Mouse (Mus musculus) forebrain, embryonic 12.5 days (tissue): ENCODE measurements around the gene Obscn. TPM values are rescaled to one million over a fixed set of nuclear protein-coding genes. Genes with fewer than 3 reads are reported as not detected.

Source experiments
- ATAC-seq: fragments of 200-750 bp; cut with Nextera tagmentation; 2 replicates; pipeline ENCODE4 v1.8.0; 2017; ENCODE audit warnings: moderate TSS enrichment; ENCODE audit not compliant: low FRiP score
- H3K27ac ChIP-seq: fragments of 300-500 bp; sonication (generic); 2 replicates; pipeline ENCODE4 v1.5.1; 2016; ENCODE audit warnings: mild to moderate bottlenecking
- H3K27me3 ChIP-seq: fragments of 300-500 bp; sonication (generic); 2 replicates; pipeline ENCODE4 v1.6.1; 2016; ENCODE audit warnings: mild to moderate bottlenecking
- H3K36me3 ChIP-seq: fragments of 300-500 bp; sonication (generic); replicated peaks from 2 replicates; pipeline ENCODE4 v1.6.1; 2016; ENCODE audit warnings: mild to moderate bottlenecking
- H3K4me1 ChIP-seq: fragments of 300-500 bp; sonication (generic); 2 replicates; pipeline ENCODE4 v1.6.1; 2016
- H3K4me2 ChIP-seq: fragments of 300-500 bp; sonication (generic); 2 replicates; pipeline ENCODE4 v1.6.1; 2016; ENCODE audit warnings: mild to moderate bottlenecking, moderate library complexity
- H3K4me3 ChIP-seq: fragments of 300-500 bp; sonication (generic); replicated peaks from 2 replicates; pipeline ENCODE4 v1.5.1; 2016; ENCODE audit warnings: mild to moderate bottlenecking
- H3K9ac ChIP-seq: fragments of 300-500 bp; sonication (generic); 2 replicates; pipeline ENCODE4 v1.6.1; 2016; ENCODE audit warnings: mild to moderate bottlenecking
- H3K9me3 ChIP-seq: fragments of 300-500 bp; sonication (generic); 2 replicates; pipeline ENCODE4 v1.6.1; 2016
- WGBS: fragments of 180-500 bp; shearing (Covaris S2); methylation state at CpG from one replicate; pipeline ENCODE4 v1.1.7; 2016; 5-methylcytosine and 5-hydroxymethylcytosine counted together
- polyA plus RNA-seq: library from polyadenylated mRNA; unstranded; fragments of >200 nt; fragmentation: Nextera tagmentation; extraction: Ambion mirVana; gene quantifications from 2 replicates; pipeline ENCODE4 v1.2.1, GENCODE M21; 2016

The Obscn gene
- polyA plus RNA-seq, result not detected in 2 replicates

- no peak for ATAC-seq
- H3K4me3 ChIP-seq, result peak within 1 kb of the TSS; percentile 25
- no peaks in the 10 kb centered on the region for H3K36me3 ChIP-seq
- peak within 1 kb of the TSS; percentile 41 for H3K4me2 ChIP-seq
- no peak within 1 kb of the TSS for H3K27ac ChIP-seq
- WGBS, result 16% methylated on average over 44 of the region's 44 CpGs
- H3K4me1 ChIP-seq, result peaks cover 10% of the 10 kb centered on the region; the same call in 1 of the 2 replicates
- H3K9me3 ChIP-seq, result no peaks in the 10 kb centered on the region
- H3K9ac ChIP-seq, result no peak within 1 kb of the TSS
- H3K27me3 ChIP-seq, result peaks cover 91% of the 10 kb centered on the region
Measured at GRCm38 (mm10) chr11:59135904-59136452, at the start of gene Obscn. Gene Obscn, minus strand, starts transcription at chr11:59136402.

- ATAC-seq, result no peak
- no peak overlapping the region for H3K27ac ChIP-seq
- H3K9me3 ChIP-seq, result no peaks in the 10 kb centered on the region
Measured at GRCm38 (mm10) chr11:59185490-59185889, 49.3 kb upstream of the Obscn start.

GRCm38 (mm10) chr11:59183821-59184220 lies 47.6 kb upstream of the Obscn start:
- peaks cover 14% of the 10 kb centered on the region for H3K27me3 ChIP-seq
- H3K36me3 ChIP-seq, result peaks cover 31% of the 10 kb centered on the region
- H3K4me3 ChIP-seq, result no peak overlapping the region

More at GRCm38 (mm10) chr11:59185490-59185889, 49.3 kb upstream of the Obscn start:
- WGBS, result 85% methylated on average over 5 of the region's 5 CpGs
- no peak overlapping the region for H3K4me3 ChIP-seq
- H3K4me1 ChIP-seq, result peaks cover 7% of the 10 kb centered on the region; the same call in 1 of the 2 replicates
- peaks cover 31% of the 10 kb centered on the region for H3K36me3 ChIP-seq
- no peak overlapping the region for H3K9ac ChIP-seq
- no peak overlapping the region for H3K4me2 ChIP-seq
- H3K27me3 ChIP-seq, result peaks cover 2% of the 10 kb centered on the region; the same call in 1 of the 2 replicates

GRCm38 (mm10) chr11:59182864-59183331 lies 46.7 kb upstream of the Obscn start, which contains the start of gene Gjc2:
Gene Gjc2, minus strand, starts transcription at chr11:59183213.
- Histone ChIP-seq H3K9ac (no peak within 1 kb of the TSS), H3K36me3 (peaks cover 31% of the 10 kb centered on the region), H3K9me3 (no peaks in the 10 kb centered on the region), H3K27me3 (peaks cover 23% of the 10 kb centered on the region), H3K4me1 (no peaks in the 10 kb centered on the region), H3K4me3 (no peak within 1 kb of the TSS), H3K4me2 (no peak within 1 kb of the TSS), H3K27ac (no peak within 1 kb of the TSS)
- ATAC-seq, result no peak
- WGBS, result 41% methylated on average over 3 of the region's 3 CpGs

More at GRCm38 (mm10) chr11:59183821-59184220, 47.6 kb upstream of the Obscn start:
- 38% methylated on average over 3 of the region's 3 CpGs for WGBS
- no peak for ATAC-seq
- Histone ChIP-seq H3K4me2 (no peak overlapping the region), H3K9ac (no peak overlapping the region), H3K9me3 (no peaks in the 10 kb centered on the region), H3K4me1 (no peaks in the 10 kb centered on the region), H3K27ac (no peak overlapping the region)

- 0 out of 2 replicates have a peak overlapping the region, but pooled peaks have one; percentile 10 for H3K4me3 ChIP-seq
- H3K27ac ChIP-seq, result no peak overlapping the region
- 7% methylated on average over 34 of the region's 34 CpGs for WGBS
- no peak overlapping the region for H3K9ac ChIP-seq
- H3K4me1 ChIP-seq, result 0 out of 2 replicates have a peak, but pooled peaks cover 3% of the 10 kb centered on the region
- no peak for ATAC-seq
- no peaks in the 10 kb centered on the region for H3K36me3 ChIP-seq
- H3K27me3 ChIP-seq, result peaks cover 77% of the 10 kb centered on the region
- H3K4me2 ChIP-seq, result no peak overlapping the region
- no peaks in the 10 kb centered on the region for H3K9me3 ChIP-seq
Measured at GRCm38 (mm10) chr11:59176921-59177320, 40.7 kb upstream of the Obscn start.

- 4% methylated on average over 48 of the region's 48 CpGs for WGBS
- H3K4me1 ChIP-seq, result 0 out of 2 replicates have a peak, but pooled peaks cover 3% of the 10 kb centered on the region
- no peak for ATAC-seq
- H3K9me3 ChIP-seq, result no peaks in the 10 kb centered on the region
- H3K27ac ChIP-seq, result no peak overlapping the region
- H3K27me3 ChIP-seq, result peaks cover 80% of the 10 kb centered on the region
- H3K4me2 ChIP-seq, result no peak overlapping the region
- H3K36me3 ChIP-seq, result no peaks in the 10 kb centered on the region
- peak overlapping the region; percentile 10; the same call in 1 of the 2 replicates for H3K4me3 ChIP-seq
- no peak overlapping the region for H3K9ac ChIP-seq
Measured at GRCm38 (mm10) chr11:59176475-59176874, 40.3 kb upstream of the Obscn start.

GRCm38 (mm10) chr11:59174189-59174838 lies 38.1 kb upstream of the Obscn start:
- H3K4me3 ChIP-seq, result no peak overlapping the region
- H3K27me3 ChIP-seq, result peaks cover 80% of the 10 kb centered on the region
- ATAC-seq, result no peak

GRCm38 (mm10) chr11:59170549-59170948 lies 34.3 kb upstream of the Obscn start:
- ATAC-seq, result no peak
- Histone ChIP-seq H3K4me3 (no peak overlapping the region), H3K27ac (no peak overlapping the region), H3K36me3 (no peaks in the 10 kb centered on the region), H3K9ac (no peak overlapping the region), H3K4me2 (no peak overlapping the region), H3K4me1 (no peaks in the 10 kb centered on the region), H3K9me3 (no peaks in the 10 kb centered on the region), H3K27me3 (peaks cover 42% of the 10 kb centered on the region)
- WGBS, result 64% methylated on average over 4 of the region's 4 CpGs

More at GRCm38 (mm10) chr11:59174189-59174838, 38.1 kb upstream of the Obscn start:
- H3K9ac ChIP-seq, result no peak overlapping the region
- H3K27ac ChIP-seq, result no peak overlapping the region
- no peak overlapping the region for H3K4me2 ChIP-seq
- no peaks in the 10 kb centered on the region for H3K36me3 ChIP-seq
- WGBS, result 59% methylated on average over 6 of the region's 6 CpGs
- 0 out of 2 replicates have a peak, but pooled peaks cover 3% of the 10 kb centered on the region for H3K4me1 ChIP-seq
- no peaks in the 10 kb centered on the region for H3K9me3 ChIP-seq

- H3K27ac ChIP-seq, result no peak overlapping the region
- no peak overlapping the region for H3K4me3 ChIP-seq
- H3K9me3 ChIP-seq, result no peaks in the 10 kb centered on the region
- H3K36me3 ChIP-seq, result no peaks in the 10 kb centered on the region
- no peak overlapping the region for H3K4me2 ChIP-seq
- H3K27me3 ChIP-seq, result peaks cover 35% of the 10 kb centered on the region
- no peak for ATAC-seq
- no peaks in the 10 kb centered on the region for H3K4me1 ChIP-seq
- WGBS, result 86% methylated on average over 3 of the region's 3 CpGs
- H3K9ac ChIP-seq, result no peak overlapping the region
Measured at GRCm38 (mm10) chr11:59169807-59170206, 33.6 kb upstream of the Obscn start.

- no peak for ATAC-seq
- Histone ChIP-seq H3K4me3 (no peak overlapping the region), H3K4me1 (peaks cover 14% of the 10 kb centered on the region), H3K9ac (no peak overlapping the region), H3K27me3 (peaks cover 4% of the 10 kb centered on the region; the same call in 1 of the 2 replicates), H3K4me2 (no peak overlapping the region), H3K27ac (no peak overlapping the region), H3K9me3 (no peaks in the 10 kb centered on the region), H3K36me3 (no peaks in the 10 kb centered on the region)
- 83% methylated on average over 2 of the region's 2 CpGs for WGBS
Measured at GRCm38 (mm10) chr11:59165616-59166241, 29.5 kb upstream of the Obscn start.

- ATAC-seq, result no peak
- Histone ChIP-seq H3K9ac (no peak overlapping the region), H3K4me3 (peak overlapping the region; percentile 83; the same call in 1 of the 2 replicates), H3K36me3 (no peaks in the 10 kb centered on the region), H3K4me2 (peak overlapping the region; percentile 61), H3K9me3 (no peaks in the 10 kb centered on the region), H3K27me3 (no peaks in the 10 kb centered on the region; the same call in 1 of the 2 replicates), H3K27ac (peak overlapping the region; percentile 99; the same call in 1 of the 2 replicates), H3K4me1 (peaks cover 14% of the 10 kb centered on the region)
- 86% methylated on average over 9 of the region's 9 CpGs for WGBS
Measured at GRCm38 (mm10) chr11:59164384-59164783, 28.2 kb upstream of the Obscn start.
